Mouse (Mus musculus) right cerebral cortex, postnatal 36 days (tissue): ENCODE data around the gene Mutyh.
A peak's percentile ranks its signal among the peaks of the same experiment; 100 is the strongest.
"Not testable (repeated sequence)": the region's sequence is repeated elsewhere in the genome, so short reads cannot be mapped to it uniquely, and the experiment has no call there.

Source experiments
- DNase-seq, 2 experiments: peaks; one replicate each; pipeline ENCODE4 v3.0.0; 2022; ENCODE audit warnings: low spot score in 2 of 2, mixed read lengths in 1 of 2

Mutyh gene

DNA sequence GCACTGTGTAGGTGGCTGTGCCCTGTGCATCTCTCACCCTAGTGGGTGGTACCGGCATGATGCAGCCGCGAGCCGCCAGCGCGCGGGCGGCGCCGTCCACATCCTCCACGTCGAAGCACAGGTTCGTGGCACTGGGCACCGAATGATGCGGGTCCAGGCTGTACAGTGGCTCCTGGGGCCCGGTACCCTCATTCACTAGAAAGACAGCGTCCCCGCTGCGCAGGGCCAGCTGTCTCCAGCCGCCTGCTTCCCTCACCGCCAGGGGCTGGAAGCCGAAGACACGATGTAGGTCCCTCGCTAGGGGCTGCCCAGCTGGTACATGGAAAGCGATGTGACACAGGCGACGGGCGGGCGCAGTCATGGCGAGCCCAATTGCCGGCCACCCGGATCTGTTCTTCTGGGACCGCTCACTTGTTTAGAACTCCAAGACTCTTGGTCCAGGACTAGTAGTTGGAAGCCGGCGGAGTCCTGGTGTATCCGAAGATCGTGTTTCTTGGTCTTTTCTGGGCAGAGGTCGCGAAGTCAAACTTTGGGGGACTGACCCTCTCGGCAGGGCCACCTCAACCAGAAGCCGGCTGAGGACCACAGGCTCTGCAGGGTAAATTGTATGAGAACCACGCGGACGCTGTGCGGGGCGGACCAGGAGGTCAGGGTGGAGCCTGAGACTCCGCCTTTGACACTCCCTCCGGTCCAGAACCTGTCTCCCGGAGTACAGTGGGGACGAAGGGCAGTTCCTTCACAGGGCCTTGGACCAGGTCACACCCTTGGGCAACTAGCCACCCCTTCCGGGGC is 13.6 kb downstream of the Mutyh start:
- DNase-seq = no peak

DNA sequence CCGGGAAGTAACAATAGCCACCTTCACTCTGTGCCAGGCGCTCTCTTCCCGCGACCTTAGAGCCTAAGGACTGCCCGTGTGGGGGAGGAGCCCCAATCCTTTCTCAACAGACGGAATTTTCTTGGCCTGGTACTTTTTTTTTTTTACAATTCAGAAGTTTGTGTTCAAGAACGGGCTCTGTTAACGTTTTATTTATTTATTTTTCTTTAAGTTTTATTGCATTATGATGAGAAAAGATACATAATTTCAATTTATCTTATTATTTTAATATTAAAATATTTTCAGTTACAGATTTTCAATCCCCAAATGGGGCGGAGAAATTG is 14.1 kb downstream of the Mutyh start, which contains the start of gene Hpdl:
Hpdl (minus strand) TSS at position 14 of the 323 bp plus-strand sequence.
- no peak for DNase-seq

DNA sequence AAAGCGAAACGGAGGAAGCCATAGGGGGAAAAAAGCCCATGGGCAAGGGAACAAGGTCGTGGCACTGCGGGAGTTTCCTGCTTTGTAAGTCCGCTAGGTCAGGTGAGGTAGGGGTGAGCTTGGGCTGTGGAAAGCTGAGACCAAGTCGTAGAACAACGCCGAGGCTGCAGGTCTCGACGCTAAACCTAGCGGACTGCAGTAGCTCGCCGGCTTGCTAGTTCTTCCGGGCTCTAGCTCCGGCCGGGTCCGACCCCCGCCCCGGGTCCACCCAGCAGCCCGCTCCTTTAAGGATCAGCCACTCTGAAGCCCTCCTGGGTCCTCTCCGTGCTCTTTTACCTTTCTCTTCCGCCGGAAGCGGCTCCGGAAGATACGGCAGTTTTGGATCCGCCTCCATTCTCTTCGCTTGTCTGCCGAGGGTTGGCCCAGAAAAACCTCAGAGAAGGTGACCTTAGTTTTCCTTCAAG is 17.1 kb downstream of the Mutyh start:
- peak; percentile 59 to 66 for DNase-seq

DNA sequence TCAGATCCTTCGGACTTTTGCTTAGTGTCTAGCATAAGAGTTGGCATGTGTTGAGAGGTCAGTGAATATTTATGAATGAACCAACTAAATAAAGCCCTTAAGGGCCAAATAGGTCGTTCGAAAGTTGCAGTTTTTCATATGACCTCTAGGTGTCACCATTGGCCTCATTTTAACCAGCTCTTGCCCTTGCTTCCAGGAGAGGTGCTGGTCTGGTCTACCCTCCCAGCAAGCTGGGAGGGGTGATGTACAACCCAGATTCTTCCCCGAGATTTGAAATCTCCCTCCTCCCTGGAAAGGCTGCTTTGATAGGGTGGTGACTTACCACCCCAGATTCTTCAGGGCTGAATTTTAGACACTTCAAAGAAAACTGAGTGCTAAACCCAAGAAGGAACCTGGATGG is 20.3 kb downstream of the Mutyh start:
- DNase-seq = no peak

DNA sequence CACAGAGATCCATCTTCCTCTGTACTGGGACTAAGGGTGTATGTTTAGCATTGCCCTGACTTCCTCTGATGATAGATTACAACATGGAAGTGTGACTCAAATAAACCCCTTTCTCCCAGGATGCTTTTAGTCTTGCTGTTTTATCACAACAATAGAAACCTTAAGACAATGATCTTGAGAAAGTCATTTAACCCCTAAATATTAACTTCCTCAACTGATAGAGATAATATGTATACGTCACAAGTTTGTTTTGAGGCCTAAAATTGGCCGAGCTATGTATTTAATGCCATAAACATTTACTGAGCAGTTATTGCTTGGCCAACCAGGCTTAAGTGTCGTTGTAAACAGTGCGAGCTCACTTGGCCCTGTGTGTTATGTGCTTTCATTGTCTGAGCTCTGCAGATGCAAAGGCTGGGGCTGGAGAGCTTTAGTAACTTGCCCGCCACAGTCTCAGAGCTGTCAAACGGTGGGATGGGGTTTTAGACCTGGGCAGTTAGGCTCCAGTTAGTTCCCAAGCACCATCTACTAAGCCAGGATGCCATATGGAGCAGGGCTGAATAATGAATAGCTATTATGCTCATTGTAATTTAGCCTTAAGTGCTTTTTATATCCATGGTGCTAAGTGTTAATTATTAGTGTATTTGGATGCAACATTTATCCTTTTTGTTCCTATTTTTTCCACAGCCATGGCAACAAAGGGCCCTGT is 22.0 kb downstream of the Mutyh start:
- DNase-seq = no peak

DNA sequence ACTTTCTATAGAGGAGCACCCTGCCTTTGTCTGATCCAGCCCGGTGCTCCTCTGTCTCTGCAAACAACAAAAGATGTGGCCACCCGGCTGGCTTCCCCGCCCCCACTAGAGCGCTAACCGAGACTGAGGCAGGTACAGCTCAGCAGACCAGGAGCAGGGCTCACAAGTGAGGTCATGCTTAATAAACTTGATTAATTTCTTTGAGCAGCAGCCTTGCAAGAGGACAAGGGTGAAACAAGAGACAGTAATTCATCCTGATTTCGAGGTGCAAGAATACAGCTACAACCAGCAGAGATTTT is 22.5 kb downstream of the Mutyh start:
- DNase-seq = no peak

DNA sequence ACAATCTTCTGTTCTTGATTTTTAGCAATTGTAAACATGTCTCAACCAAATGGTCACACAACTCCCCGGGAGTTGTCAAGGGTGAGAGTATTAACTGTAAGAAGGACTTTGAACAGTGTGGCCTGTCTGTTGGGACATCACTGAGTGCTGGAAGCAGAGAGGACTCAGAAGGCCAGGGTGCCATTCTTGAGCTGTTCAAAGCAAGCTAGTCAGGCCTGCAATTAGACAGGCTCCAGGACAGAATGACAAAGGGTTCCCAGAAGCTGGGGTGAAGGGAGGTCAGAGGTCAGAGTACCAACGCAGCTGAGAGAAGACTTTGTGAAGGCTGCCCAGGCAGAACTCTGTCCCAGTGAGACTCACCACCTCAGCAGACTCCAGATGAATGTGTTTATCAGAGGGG is 31.5 kb downstream of the Mutyh start:
- no peak for DNase-seq

DNA sequence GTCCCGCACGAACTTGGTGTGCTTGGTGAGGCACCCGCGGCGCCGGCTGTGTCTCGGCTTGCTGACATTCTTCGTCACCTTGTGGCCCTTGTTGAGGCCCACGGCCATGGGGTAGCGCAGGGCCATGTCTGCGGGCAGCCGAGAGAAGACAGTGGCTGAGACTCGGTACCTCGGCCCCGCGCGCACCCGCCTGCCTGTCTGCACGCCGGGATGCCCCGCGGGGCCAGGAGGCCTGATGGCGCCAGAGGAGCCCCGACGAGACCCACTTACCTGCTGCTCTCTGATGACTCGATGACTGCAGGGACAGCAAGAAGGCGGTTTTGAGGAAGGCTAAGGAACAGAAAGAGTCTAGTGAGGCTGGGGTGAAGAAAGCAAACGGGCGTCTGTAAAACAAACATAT is 32.6 kb downstream of the Mutyh start:
- DNase-seq = not testable (repeated sequence)

DNA sequence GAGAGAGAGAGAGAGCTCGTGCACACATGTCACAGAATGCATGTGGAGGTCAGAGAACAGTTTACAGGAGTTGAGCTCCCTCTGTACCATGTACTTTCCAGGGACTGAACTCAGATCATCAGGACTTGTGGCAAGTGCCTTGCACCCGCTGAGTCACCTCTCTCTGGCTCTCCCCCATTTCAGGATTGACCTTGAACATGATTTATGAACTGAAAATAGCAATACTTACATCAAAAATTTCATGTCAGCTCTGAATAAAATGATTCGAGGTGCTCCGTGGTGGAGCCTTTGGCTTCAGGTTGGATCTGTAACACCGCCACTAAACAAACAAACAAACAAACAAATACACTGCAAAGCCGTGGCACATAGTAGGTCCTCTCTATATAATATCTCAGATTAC is 33.3 kb downstream of the Mutyh start:
- no peak for DNase-seq

DNA sequence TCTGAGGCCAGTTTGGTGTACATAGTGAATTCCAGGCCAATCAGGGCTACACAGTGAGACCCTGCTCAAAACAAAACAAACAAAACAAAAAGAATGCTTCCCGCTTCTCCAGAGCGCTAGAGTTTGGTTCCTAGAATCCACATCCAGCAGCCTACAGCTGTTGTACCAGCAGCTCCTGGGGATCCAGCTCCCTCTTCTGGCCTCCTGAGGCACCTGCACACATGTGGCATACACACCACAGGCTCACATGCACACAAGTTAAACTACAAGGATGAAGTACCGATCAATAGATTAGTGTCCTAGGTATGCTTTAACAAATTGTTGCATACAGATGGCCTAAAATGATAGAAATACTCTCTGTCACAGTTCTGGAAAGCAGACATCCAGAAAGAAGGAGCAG is 36.8 kb downstream of the Mutyh start:
- DNase-seq = no peak

DNA sequence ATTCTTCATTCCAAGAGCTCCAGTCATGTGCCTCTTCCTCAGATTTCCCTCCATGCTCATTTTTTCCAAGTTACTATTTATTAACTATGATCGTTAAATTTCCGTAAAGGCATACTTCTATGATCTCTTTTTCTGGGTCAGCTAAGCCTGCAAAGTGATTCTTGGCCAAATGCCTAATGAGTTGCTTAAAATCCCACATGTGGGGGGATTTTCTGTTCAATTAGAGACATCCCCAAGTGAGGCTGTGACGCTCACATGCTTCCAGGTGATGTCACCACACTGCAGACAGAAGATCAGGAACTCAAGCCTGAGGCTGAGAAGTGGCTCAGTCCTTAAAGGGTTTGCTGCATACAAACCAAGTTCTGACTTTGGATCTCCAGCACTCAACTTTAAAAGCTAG is 42.4 kb downstream of the Mutyh start:
- no peak for DNase-seq

DNA sequence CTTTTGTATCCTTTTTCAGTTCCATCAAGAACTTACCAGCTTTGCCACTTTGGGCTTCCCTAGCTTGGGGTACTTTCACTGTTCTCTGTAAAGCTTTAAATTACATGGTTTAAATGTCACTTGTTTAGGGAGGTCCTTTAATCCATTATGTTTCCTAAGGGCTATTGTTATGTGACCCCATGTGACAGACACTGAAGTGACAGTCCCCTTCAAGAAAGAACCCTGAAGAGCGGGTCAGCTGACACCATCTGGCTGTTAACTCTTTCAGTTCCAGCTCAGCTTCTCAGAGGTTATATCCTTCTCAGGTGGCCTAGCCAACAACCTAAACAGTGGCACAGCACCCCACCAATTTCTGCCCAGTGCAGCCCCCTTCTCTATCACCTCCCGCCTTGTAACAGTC is 46.8 kb downstream of the Mutyh start:
- no peak for DNase-seq

DNA sequence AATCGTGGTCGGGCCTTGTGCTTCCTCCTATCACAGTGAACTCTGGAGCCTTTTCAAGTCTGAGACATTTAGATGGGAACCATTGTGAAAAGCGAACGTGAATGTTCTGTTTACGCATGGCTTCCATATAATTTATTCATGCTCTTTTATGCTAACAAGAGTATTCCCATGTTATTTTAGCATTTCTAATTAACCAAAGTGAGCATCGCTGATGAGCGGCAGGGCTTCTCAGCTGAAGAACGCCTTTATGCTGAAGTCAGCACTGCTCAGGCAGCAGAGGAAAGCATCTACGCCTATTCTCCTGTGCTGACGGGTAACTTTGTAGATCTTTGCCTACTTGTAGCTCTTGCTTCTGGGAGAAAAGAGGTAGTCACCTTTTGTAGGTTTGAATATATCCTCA is 49.7 kb downstream of the Mutyh start:
- DNase-seq = no peak

DNA sequence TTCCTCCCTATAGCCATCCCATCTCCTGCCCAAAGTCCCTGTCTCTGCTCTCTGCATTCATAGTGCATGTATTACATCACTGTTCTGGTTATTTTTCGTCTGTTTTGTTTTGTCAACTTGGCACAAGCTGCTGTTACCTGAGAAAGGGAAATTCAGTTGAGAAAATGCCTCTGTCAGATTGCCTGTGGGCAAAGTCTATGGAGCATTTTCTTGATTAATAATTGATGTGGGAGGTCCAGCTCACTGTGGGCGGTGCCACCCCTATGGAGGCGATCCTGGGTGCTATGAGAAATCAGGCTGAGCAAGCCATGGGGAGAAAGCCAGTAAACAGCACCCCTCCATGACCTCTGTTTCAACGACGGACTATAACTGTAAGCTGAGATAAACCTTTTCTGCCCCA is 52.2 kb downstream of the Mutyh start:
- DNase-seq = no peak

DNA sequence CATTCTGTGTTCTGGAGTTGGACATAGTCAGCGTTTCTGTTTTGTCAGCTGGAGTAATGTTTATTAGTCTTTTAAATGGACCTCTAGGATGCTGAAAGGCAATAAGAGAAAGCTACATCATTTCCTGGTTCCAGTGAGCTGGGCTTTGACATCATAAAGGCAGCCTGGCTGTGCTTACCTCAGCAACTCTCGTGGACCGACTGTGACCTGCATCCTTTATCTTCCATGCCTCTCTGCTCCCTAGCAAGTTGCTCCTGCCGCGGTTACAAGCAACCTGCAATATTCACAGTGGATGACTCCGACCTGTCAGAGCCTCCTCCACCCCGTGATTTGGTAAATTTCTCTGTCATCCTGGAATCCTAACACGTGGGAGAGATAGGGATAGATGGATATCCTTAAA is 54.5 kb downstream of the Mutyh start:
- DNase-seq = no peak
